Mouse (Mus musculus) spleen, adult 18-20 months (tissue): ENCODE data around the gene Hmga1.

Experiments
- DNase-seq, 2 experiments: peaks; one replicate each; pipeline ENCODE4 v3.0.0; 2022; ENCODE audit warnings: mixed read lengths in 2 of 2

Gene Hmga1

DNA sequence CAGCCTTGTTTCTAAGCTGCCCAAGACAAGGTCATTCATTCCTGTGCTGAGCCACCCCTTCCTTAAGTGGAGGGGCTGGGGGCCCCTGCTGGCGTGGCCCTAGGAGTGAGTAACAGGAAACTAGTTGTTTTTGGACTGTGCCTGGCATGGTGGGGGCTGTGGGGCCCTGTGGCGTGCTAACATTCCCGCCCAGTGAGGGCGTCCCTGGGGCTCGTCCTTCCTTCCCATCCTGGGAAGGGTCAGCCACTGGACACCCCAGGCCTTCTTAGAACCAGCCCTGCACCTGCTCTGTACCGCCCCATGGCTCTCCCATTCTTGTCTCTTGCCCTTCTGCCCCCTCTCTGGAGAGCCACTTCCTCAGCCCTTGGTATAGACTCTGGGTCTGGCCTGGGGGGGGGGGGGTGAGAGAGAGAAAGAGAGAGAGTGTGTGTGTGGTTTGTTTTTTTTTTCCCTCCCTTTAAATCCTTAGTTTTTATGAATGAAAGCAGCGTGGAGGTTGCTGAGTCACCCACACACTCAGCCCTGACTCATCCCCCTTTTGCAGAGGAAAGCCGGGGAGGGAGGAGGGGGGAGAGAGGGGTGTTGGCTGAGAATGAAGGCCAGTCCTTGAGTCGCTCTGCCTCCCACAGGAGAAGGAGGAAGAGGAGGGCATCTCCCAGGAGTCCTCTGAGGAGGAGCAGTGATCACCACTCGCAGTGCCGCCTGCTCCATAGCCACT, 5.7 kb downstream of the Hmga1 start:
- no peak for DNase-seq

DNA sequence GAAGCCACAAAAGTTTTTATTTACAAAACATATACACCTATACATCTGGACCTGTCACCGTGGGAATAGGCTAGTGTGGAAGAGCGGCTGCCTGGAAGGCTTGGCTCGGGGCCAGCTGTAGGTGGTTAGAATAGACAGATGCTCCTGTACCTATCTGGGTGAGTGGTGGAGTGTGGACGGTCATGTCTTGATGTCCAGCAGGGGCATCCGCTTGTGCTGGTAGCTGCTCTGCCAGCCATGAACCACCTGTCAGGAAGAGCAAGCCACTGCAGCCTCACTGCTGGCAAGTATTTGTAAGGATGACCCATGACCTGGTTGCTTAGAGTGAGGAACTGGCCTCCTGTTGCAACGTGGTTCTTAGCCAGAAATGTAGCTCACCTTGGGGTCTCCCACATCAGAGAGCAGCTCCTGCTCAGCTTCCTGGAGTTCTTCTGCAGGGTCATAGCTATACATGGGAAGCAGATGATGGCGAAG, 7.5 kb downstream of the Hmga1 start:
- DNase-seq = no peak

DNA sequence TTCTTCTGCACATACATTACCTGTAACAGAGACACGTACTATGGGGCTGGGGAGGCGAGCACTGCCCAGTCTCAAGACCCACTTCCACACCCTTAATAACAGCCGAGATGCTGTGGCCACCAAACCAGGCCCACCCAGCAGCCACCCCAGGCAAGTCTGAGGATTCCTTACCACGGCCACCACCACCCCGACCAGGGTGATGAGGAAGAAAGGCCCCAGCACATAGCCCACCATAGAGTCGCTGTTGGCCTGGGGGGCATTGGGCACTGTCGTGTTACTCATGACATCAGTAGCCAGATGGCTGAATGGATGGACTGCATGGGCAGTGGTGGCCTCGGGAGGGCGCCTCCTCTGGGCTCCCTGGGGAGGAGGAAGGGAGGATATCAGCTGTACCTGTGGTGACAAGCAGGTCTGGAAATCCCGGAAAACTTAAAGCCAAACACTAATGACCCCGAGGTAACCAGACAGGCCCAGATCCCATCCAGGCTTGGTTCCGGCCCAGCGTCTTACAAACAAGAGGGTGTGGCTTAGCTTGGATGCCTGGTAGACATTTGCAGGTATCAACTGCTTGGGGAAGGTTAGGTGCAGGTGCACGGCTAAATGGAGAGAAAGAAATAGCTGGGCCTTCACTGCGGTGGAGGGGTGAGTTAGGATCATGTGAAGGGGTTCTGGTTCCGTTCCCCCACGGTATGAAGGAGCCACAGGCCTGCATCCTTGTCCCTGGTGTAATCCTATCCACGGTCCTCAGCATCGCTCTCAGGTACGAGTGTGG, 8.3 kb downstream of the Hmga1 start:
- DNase-seq = no peak

DNA sequence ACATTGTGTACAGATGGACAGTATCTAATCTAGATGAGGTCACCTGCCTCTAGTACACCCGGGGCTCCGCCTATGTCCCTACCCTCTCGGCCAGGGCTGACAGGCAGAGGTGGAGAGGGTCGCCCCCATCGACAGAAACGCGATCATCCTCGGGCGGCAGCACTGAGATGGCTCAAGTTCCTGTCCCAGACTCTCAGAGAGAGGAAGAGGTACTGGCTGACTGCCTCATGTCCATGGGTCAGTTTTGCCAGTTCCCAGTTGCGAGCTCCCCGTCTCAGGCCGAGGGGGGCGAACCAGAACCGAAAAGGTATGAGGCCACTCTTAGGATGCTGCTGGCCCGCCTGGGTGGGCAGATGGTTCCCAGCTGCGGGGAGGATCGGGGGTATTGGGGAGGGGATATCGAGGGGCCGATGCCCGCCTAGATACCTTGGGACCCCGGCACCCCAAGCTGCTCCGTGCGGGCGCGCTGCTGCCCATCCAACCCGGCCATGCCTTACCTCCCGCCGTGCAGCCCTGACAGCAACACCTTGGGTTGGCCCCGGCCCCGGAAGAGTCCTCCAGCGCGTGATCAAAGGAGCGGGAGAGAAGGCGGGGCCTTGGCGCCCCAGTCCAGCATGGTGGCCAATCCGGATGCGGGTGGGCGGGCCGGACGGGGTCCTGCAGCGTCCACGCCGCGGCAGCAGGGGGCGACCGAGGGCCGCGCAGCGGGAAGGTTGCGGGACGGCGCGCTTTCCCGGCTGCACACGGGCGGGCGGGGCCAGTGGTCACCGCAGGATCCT, 9.1 kb downstream of the Hmga1 start, which contains the start of gene AI413582:
AI413582 (minus strand) TSS at position 594 of the 779 bp plus-strand sequence.
- DNase-seq = peak; percentile 90 to 97

DNA sequence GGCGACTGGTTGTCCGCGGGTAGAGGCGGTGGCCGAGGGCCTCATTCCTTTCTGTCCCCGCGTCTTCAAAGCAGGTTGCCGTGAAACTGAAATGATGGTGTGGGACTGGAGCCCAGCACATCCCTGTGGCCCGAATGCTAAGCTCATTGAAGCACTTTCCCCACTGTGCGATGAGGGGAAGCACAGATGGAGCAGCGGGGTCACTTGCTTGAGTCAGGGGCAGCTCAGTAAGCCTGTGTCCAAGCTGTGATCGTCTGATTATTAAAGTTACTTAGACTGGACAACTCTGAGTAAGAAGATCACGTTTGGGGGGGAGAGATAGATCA, 9.6 kb downstream of the Hmga1 start:
- DNase-seq = no peak

DNA sequence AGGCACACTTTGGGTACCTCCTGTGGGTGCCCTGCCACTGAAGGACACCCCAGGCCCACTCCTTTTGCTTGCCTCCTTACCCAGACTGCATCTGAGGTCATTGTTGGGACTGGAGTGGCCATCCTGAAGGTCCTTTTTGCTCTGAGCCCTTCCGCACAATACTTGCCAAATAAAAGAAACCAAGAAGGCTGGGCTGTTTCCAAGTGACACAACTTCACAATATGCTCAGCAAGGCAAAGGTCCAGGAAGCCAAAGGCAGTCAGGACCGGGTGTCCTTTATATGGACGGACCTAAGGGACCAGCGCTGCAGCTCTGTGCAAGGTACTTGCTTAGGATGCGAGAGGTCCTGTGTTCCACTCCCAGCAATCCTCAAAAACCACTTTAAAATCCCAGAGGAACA, 11.9 kb downstream of the Hmga1 start:
- DNase-seq = no peak

DNA sequence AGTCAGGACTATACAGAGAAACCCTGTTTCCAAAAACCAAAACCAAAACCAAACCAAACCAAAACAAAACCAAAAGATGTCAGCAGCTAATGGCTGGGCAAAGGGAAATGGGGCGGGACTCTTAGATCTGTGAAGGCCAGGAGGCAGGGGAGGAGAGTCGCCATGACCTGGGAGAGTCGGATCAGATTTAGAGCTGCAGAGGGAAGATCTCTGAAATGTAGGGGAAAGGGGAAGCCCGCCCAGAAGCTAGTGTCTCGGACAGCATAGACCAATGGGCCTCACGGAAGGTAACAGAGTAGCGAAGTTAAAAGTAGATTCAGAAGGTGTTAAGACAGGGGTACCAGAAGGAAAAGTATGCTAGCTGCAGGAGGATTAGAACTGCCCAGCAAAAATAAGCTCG, 15.0 kb downstream of the Hmga1 start:
- DNase-seq = no peak

DNA sequence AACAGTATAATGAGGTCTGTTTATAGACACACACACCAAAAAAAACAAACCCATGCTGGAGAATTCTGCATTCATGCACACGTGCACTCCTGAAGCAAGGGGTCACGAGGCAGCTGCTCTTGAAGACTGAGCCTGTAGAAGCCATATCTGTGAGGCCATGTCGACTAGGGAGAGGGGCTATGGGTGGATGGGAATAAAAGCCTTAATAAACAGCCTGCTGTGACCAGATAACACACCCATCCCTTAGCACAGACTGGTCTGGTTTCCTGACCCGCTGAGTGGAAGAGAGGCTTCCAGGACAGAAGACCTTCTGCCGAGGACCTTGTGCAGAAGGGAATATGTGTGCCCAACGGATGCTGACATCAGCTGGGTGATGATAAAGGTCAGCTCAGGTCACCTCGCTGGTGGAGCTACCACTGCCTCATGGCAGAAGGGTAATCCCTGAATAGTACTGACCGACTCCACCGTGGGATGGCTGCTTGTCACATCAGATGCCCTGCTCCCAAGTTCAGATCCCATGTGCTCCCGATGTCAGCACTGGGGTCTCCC, 17.5 kb downstream of the Hmga1 start:
- no peak for DNase-seq

DNA sequence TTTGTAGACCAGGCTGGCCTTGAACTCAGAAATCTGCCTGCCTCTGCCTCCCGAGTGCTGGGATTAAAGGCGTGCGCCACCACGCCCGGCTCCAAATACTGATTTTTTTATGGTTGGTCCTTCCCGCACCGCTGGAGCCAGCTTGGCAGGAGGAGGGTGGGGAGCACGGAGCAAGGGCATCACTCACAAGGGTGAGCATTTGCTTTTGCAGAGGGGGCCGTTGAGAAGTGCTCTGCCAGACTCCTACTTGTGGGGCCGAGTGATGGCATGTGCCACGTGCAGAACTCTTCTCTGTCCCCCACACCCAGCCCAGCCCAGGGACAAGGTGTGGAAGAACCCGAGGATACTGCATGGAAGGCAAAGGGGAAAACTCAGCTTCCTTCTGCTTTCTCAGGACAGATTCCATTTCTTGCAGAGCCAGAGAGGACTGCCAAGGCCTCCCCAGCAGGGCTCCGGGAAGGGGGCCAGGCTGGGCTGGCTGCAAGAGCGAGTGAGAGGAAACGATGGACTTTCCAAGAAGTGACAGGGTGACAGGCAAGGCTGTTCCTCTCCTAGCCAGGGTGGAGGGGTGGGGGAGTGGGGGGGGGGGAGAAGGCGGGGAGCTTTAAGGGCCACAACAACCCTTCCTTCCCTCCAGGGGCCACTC, 18.3 kb downstream of the Hmga1 start:
- DNase-seq = no peak

DNA sequence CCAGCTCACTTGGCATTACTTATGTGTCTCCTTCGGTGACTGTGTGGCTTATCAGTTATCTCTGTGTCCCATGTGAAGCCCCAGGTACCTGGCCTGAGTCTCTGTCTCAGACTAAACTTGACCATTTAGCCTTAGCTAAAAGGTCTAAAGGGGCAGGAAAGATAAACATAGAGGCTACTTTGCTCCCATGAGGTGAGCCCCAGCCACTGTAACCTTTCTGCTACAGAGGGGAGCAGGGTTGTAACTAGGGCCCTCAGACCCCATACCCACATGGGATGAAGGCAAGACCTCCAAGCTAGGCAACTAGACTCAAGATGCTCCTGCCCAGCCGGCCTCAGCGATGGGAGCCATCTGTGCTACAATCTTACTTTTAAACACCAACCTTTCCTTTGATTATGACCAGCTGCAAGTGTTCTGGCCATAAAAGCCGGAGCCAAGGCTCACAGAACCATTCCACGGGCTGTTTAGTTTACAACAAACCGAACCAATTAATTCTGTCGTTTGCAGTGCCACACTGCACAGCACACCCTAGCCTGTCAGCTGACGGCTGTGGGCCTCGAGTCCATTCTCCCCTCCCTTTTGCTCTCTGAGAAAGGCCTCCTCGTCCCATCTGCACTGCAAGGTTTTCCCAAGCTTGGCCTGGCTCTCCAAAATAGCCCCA, 18.9 kb downstream of the Hmga1 start:
- no peak for DNase-seq

DNA sequence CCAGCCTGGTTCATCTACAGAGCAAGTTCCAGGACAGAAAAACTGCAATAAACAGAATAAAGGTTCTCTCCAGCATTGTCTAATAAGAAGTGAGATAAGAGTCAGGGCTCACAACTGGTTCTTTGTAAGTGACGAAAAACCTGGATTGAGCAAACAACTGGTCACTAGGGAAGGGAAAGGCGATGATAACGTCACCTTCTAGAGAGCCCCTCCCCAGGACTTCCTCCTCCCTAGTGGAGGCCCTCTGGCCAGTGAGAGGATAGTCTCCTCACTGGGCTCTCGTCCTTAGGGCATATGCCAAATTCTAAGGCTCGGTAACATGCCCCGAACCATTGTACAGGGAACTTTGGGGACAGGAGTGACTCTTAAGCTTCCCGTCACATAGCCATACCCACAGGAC, 19.8 kb downstream of the Hmga1 start:
- DNase-seq = no peak

DNA sequence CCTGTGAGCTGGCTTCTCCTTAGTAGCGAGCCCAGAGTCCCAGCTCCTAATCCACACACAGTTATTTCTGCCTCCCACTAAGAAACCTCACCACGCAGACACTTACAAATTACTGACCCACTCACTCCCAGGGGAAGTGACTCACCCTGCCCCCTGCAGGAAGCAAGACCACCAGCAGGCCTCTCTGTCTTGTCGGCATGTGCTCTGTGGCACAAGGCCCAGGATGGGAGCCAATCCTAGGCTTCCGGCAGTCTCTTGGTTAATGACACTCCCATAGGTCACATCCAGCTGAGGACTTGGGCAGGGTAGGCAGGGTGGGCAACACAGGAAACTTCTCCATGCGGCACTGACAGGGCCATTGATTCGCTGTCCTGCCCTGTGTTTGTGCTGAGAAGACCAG, 21.2 kb downstream of the Hmga1 start:
- no peak for DNase-seq

DNA sequence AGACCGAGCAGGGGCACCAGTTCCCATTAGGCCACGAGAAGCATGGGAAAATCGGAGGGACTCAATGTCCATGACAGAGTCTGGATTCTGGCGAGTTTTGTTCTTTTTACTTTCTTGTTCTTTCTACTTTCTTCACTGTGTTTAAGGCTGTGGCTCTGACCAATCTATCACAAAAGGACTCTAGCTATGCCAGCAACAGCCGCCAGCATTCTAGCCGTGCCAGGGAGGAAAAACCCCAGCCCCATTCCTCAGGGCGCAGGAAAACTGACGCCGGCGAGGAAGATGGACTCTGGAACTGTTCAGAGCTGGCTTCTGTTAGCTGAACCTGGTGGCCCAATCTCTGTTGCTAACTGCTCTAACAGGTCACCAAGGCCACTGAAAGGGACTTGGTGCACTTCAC, 22.2 kb downstream of the Hmga1 start:
- DNase-seq = no peak

DNA sequence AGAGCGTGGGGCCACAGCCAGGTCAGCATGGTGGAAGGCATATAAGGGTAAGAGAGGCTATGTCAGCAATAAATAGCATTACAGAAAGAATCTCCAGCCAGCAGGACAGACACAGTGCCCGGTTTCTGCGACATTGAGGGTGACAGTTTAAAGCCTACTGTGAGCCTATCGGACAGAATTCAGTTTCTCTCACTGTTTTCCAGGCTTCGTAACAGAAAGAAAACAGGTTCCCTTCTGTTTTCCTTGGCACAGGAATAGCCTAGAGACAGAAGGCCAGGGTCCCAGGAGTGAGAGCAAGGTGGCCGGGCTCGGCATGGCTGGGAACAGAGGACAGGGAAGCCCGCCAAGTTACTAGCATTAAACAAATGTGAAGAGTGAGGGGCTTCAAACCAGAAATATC, 23.5 kb downstream of the Hmga1 start:
- DNase-seq = no peak

DNA sequence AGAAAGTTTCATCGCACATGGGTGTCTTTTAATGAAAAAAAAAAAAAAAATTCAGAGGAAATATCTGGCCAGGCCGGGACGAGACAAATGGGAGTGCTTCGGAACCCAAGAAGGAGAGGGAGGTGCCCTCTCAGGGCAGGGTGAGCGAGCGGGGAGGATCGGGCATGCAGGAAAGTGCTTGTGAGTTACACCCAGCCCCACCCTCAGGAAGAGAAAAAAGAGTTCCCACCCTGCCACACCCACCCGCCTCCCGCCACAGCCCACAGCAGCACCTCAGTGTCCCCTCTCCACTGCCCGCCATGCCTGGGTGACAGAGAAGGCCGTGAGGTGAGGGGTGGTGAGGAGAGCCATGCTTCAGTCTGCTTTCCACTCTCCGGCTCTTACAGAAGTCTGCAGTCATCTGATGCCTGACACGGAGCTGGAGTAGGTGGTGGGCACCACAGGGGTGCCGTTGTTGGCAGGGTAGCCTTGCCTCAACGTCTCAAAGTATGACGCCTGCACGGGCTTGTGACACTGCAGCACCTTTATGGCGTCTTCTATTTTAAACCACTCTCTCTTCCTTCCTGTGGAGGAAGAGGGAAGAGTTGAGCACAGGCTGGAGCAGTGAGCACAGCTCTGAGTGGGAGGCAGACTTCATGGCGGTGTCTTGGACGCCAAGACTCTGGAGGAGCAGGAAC, 24.2 kb downstream of the Hmga1 start:
- DNase-seq = no peak

DNA sequence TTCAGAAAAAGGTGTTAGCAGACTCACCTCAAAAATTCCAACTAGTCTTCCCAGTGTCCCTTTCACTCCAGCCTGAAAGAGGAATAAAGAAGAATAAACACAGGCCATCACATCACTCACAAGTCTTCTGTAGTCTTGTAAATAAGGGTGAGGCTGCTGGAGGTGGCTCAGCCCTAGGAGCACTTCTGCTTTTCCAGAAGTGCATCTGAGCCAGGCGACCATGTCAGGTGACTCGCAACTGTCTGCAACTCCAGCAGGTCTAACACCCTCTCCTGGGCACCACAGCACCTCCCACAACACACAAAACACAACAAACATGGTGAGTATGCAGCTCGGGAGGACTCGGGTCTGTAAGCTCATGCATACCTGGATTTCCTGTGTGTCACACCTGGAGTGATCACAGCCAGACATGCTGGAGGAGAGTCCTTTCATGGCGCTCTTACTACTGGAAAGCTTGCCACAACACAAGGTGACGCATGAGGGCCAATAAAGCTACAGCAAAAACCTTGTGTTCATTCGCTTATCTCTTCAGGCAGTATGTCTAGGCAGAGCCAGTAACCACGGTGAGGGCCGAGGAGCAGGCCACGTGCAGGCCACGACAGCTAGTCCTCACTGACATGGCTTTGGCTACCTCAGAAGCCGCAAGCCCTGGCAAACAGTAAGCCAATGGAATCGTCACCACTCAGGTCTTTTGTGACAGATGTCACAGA, 27.0 kb downstream of the Hmga1 start:
- no peak for DNase-seq

DNA sequence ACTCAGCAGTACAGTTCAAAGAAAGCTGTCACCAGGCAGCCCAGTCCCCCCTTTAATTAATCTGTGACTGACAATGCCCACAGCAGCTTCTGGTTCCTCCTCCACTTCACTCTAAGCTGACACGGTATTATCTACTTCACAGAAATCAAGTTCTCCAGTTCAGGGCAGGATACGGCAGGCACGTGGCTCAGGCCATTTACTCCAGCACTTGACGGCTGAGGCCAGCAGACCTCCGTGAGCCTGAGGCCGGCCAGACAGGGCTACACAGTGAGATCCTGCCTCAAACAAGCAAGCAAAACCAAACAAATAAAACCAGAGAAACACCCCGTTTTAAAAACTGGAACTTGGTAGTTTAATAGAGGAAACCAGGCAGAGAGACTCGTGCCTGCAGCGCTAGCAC, 30.4 kb downstream of the Hmga1 start:
- DNase-seq = no peak

DNA sequence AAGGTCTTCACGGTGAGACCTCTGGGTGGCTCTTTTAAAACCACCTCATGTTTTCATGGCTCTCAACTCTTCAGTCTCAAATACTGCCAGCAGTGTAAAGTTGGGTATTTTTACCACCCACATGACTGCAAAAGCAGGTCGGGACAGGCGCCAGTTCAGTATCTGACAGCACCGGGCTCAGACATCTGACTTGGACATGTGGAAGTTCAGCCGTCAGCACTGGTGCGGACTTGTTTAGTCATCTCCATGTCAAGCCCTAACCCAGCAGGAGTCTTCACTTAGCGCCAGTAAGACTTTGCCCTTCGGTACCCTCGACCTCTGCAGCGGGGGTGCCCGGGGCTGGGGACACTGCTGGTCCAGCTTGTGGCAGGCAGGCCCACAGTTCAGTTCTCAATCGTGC, 31.0 kb downstream of the Hmga1 start:
- no peak for DNase-seq

DNA sequence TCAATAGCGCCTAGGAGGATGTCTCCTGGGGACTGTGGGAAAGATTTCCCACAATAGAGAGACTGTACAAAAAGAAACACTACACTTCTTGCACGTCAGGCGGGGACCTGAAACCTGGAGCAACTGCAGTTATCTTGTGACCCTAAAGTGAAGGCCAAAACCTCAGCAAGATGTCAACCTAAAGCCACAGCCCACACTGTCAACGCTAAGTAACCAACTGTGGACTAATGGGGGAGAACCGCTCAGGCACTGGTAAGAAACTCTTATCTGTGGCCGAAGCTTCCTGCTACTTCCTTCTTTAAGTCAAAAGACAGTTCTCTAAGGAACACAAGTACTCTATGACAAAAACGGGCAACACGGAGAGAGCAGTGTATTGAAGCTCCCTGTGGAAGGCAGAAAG, 31.9 kb downstream of the Hmga1 start:
- DNase-seq = no peak

DNA sequence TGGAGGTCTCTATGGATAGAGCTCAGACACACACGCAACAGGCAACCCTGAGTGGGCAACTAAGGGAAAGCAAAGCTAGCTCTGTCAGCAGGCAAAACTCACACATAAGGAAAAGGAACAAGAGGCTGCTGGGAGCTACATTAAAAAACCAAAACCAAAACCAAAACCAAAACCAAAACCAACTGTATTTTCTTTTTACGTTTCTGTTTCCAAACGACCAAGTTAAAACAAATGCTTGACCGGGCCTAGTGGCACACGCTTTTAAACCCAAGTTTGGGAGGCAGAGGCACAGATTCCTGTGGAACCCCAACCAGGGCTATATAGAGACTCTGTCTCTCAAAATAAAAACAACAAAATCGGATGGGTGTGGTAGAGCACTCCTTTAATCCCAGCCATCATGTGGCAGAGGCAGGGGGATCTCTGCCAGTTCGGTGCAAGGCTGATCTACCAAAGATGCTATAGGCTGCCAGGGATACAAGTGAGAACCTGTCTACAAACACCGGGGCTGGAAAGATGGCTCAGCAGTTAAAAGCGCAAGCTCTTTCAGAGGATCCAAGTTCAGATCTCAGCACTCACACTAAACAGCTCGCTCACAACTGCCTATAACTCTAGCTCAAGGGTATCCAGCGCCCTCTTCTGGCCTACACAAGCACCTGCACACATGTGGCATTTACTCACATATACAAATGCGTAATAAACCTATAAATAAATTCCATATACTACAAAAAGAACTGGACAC, 35.7 kb downstream of the Hmga1 start:
- DNase-seq = no peak
